Mouse (Mus musculus) embryo, embryonic 9.5 days (tissue): ENCODE results near the gene Gm21897.
"Not testable (repeated sequence)": the region's sequence is repeated elsewhere in the genome, so short reads cannot be mapped to it uniquely, and the experiment has no call there.

Source experiments
- DNase-seq: peaks from one replicate; pipeline ENCODE4 v3.0.0-alpha.2; 2017; ENCODE audit errors: extremely low spot score

The Gm21897 gene

GRCm38 (mm10) chr16:15317158-15317557, at the start of gene Gm21897:
Gm21897 (plus strand) TSS chr16:15317458.
- not testable (repeated sequence) for DNase-seq

DNA sequence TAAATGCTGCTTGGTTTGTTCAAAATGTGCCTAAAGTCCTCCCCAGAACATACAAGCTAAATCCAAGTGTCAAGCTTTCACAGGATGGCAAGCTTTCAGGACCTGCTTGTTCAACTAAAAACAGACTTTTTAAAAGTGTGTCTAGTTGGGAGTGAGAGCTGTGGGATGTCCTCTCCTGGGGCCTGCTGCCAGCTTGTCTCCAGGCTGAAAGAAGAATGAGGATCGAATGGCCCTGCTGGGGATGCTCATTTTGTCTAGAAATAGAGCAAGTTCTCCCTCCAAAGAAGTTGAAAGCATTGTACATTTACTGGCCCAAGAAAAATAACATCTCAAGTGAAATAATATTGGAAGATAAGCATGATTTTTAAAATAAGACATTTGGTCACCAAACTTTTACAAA, 45.0 kb upstream of the Gm21897 start:
- DNase-seq, result no peak

GRCm38 (mm10) chr16:15277461-15277860, 39.8 kb upstream of the Gm21897 start:
- no peak for DNase-seq

GRCm38 (mm10) chr16:15293041-15293440, 24.2 kb upstream of the Gm21897 start:
- no peak for DNase-seq

DNA sequence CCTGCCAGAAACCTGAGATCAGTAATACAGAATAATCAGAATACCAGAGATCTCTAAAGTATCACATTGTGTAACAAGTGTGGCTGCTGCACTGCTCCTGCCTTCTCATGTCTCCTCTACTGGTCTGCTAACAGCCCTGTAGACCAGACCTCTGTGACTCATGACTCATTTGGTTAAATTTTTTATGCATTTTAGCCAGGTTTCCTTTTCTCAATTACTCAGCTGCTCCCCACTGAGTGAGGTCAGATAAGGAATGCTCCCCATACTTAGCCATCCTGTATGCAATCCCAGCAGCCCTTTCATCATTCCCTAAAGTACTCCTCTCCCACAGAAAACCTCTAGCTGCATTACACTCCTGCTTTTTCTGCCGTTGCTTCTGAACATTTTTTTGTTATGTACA, 23.0 kb upstream of the Gm21897 start:
- DNase-seq, result no peak

- DNase-seq, result peak; percentile 34
Observed at GRCm38 (mm10) chr16:15294911-15295659, 22.2 kb upstream of the Gm21897 start.

DNA sequence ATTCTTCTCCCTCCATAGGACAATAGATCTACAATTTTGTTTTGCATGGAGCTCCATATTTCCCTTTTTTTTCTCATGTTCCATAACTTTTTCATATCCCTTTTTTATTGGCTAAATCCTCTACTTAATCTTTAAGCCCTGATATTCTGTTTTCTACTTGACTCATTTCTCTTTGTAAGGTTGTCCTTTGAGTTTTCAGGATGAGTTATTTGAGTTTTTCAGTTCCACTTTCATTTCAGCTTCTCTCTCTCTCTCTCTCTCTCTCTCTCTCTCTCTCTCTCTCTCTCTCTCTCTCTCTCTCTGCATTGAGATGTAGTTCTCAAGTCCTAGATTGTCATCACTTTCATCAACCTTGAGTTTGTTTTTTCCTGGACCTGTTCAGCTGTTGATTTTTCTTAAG, 17.3 kb downstream of the Gm21897 start:
- DNase-seq, result no peak

GRCm38 (mm10) chr16:15339051-15339450, 21.8 kb downstream of the Gm21897 start:
- DNase-seq, result no peak

DNA sequence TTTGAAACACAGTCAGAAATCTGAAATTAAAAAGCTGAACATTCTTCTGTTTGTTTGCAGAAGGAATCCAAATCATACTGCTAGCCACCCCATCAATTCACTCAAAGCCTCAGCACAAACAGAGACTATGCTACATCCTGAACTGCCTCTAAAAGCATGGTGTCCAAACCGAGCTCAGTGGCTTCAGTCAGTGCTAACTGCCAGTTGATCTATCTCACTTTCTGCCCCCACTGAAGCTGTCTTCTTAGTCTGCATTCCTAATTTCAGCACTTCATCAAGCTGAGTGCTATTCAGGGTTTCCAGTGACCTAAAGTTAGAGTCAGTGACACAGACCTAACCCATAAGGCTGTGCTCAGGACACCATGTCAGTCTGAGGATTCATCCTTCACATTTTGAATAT, 28.8 kb downstream of the Gm21897 start:
- DNase-seq, result no peak

GRCm38 (mm10) chr16:15349381-15349780, 32.1 kb downstream of the Gm21897 start:
- no peak for DNase-seq

DNA sequence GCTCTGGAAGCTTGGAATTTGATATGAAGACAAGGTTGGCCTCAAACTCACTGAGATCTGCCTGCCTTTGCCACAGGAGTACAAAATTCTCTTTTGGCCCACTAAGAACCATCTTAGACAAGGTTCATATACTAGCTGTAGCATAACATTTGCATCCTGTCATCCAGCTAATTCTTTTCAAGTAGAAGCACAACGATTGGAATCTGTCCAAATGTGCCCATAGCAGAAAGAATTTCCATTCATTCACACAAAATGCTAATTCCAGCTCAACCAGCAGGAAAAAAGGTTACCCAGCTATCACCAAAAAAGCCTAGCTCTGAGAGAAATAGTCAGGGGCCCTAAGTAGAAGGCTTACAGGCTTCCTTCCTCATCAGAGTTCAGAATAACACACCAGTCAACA, 34.0 kb downstream of the Gm21897 start:
- DNase-seq, result no peak

- peak; percentile 4 for DNase-seq
Observed at GRCm38 (mm10) chr16:15352320-15352719, 35.1 kb downstream of the Gm21897 start.

- no peak for DNase-seq
Observed at GRCm38 (mm10) chr16:15354901-15355300, 37.6 kb downstream of the Gm21897 start.

DNA sequence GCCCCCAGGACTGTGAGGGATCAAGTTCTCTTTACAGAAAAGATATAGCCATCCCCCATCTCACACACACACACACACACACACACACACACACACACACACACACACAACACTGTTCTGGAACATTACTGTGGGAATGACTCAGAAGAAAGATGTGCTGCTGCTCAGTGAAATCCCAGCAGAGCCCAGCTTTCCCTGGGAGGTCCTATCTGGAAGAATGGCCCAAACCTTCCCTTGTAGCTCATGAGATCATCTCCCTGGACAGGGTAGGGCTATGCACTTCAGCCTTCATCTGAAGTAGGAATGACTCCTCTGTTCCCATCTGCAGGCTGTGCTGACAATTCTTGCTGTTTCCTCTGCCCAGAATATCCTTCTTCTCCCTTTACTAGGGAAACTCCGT, 38.1 kb downstream of the Gm21897 start:
- DNase-seq, result no peak

DNA sequence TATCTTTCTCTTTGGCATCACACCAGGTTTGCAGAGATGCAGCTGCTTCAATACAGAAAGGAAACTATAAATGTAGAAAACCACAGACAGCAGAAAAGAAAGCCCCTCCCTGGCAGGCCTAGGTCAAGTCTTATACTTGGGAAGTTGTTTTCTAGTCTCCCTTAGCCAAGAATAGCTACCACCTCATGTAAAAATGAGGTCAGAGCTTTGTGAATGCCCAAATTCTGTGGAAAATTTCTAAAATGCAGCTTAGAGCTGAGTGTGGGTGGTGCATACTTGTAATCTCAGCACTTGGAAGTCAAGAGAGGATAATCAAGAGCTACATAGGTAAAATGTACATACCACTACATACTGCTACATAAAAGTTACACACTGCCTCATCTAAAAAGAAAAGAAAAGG, 40.5 kb downstream of the Gm21897 start:
- DNase-seq, result no peak

- no peak for DNase-seq
Observed at GRCm38 (mm10) chr16:15359110-15359782, 42.0 kb downstream of the Gm21897 start.

DNA sequence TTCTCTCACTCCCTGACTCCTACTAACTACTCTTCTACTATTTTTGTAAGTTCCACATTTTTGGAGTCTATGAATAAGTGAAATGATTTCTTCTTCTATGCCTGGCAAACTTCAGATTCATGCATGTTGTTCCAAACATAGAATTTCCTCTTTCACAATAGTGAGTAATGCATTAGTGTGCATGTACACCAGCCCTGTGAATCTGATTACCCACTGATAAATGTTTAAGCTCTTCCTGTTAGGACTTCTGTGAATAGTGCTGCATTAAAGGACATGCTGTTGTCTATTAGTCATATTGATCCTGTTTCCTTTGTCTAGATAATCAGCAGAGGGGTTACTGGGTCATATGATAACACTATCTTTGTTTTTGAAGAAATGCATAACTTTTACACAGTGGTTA, 43.6 kb downstream of the Gm21897 start:
- no peak for DNase-seq
